Mouse (Mus musculus) gastrocnemius, postnatal 14 days (tissue): ENCODE measurements around the gene Sdk2. TPM values are rescaled to one million over a fixed set of nuclear protein-coding genes. Genes with fewer than 3 reads are reported as not detected.
A peak's percentile ranks its signal among the peaks of the same experiment; 100 is the strongest.

Experiments used
- DNase-seq: peaks from one replicate; pipeline ENCODE4 v3.0.0; 2021; ENCODE audit warnings: mixed read lengths
- intact Hi-C: fragments of 180-260 bp; cut with DNase I; formaldehyde crosslinking; loops from one replicate; pipeline ENCODE4 v1.15.1; 2025; ENCODE audit warnings: low total_unique reads
- total RNA-seq, 2 experiments: library from RNA; stranded (reverse); gene quantifications; 2 replicates each; pipeline ENCODE4 v1.2.3; 2021

Gene Sdk2
- total RNA-seq, 2 experiments from 2014 or later = 2.0 to 3.7 TPM

- intact Hi-C loops = no loop called here
Measured at GRCm38 (mm10) chr11:113950904-113951615, 115.8 kb downstream of the Sdk2 start.

GRCm38 (mm10) chr11:113948676-113949075 is 118.2 kb downstream of the Sdk2 start:
- intact Hi-C loops = no loop called here
- no peak for DNase-seq

More at GRCm38 (mm10) chr11:113950904-113951615, 115.8 kb downstream of the Sdk2 start:
- no peak for DNase-seq

GRCm38 (mm10) chr11:113942101-113942735 is 124.6 kb downstream of the Sdk2 start:
- intact Hi-C loops = no loop called here

GRCm38 (mm10) chr11:113933678-113934077 is 133.2 kb downstream of the Sdk2 start:
- DNase-seq = no peak
- intact Hi-C loops = no loop called here

More at GRCm38 (mm10) chr11:113942101-113942735, 124.6 kb downstream of the Sdk2 start:
- DNase-seq = no peak

DNA sequence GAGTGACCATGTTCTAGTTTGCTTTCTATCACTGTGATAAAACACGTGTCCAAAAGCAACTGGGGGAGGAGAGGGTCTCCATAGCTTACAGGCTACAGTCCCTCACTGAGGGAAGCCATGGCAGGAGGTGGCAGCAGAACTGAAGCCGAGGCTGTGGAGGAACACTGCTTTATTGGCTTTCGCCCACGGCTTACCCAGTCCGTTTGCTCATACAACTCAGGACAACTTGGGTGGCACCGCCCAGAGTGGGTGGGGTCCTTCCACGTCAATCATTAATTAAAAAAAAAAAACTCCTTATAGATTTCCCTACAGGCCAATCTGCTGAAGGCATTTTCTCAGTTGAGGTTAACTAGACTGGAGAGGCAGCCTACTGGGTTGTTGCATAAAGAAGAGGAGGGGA is 133.9 kb downstream of the Sdk2 start:
- no peak for DNase-seq
- intact Hi-C loops = no loop called here

- intact Hi-C loops = no loop called here
- DNase-seq = no peak
Measured at GRCm38 (mm10) chr11:113931701-113932100, 135.1 kb downstream of the Sdk2 start.

DNA sequence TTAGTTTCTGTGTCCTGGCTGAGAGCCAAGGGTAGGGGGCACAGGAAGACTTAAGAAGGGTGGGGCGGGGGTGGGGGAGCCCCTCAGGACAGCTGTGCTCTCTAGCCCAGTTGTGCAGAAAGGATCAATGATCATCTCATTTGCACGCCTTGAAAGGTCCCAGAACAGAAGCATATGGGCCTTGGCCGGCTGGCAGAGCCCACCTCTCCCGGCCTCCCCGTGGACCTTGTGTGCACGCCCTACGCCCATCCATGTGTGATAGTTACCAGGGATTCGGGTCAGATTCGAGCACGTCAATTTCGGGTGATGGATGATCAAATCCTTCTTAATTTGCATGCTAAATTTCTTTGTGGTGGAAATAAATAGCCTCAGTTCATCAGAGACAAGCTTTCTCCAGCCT is 136.7 kb downstream of the Sdk2 start:
- intact Hi-C loops = no loop called here

DNA sequence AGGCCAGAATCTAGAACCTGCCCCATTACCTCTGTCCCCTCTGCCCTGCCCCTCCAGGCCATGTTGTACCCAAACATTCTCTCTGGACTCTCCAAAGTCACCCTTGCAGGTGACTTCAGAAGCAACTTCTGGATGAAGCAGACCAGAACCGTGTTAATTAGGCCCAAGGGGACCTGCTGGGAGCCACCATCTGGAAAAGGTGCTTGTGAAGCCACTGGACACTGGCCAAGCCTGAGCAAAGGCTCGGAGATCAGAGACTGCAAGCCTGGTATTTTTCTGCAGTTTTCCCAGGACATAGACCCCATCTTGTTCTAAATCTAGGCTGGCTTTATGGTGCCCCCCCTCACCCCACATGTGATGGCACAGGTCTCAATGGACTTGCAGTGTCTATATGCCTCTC is 138.0 kb downstream of the Sdk2 start:
- DNase-seq = no peak
- intact Hi-C loops = no loop called here

More for the DNA sequence above, 136.7 kb downstream of the Sdk2 start:
- no peak for DNase-seq

GRCm38 (mm10) chr11:113928291-113928690 is 138.6 kb downstream of the Sdk2 start:
- no peak for DNase-seq
- intact Hi-C loops = no loop called here

DNA sequence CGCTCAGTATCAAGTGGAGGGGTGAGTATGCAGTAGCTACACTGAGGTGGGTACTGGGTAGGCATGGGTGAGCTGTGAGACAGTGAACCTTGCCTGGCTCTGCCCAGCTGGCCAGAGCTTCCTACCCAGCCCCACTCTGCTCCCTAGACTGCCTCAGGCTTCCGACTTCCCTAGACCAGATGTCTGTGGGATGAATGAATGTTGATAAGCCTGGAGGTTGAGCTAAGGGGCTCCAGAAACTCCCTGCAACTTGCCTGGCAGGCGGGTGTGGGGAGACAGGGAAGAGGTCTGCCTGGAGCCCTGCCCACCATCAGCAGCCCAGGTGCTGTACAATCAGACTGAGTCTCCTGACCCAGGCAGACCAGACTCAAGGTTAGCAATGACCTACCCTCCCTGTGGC is 139.0 kb downstream of the Sdk2 start:
- no peak for DNase-seq
- intact Hi-C loops = no loop called here

GRCm38 (mm10) chr11:113927231-113927630 is 139.6 kb downstream of the Sdk2 start:
- peak; percentile 53 for DNase-seq
- intact Hi-C loops = no loop called here

DNA sequence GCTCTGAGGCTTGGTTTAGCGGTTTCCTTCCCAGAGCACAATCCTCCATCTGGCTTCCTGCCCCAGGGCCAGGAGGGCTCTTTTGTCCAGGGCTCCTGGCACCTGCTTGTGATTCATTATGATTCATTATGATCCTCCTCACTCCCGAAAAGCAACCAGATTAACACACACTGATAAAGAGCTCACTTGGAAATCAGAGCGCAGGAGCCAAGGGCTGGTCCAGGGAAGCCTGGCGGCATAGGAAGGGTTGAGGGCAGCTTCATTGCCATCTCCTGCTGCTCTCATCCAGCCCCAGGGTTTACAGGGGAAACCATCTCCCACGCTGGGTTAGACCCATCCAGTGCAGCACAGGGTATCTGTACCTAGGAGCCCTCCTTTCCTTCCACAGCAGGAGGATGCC is 143.7 kb downstream of the Sdk2 start:
- no peak for DNase-seq
- intact Hi-C loops = no loop called here

GRCm38 (mm10) chr11:113903131-113903860 is 163.6 kb downstream of the Sdk2 start:
- intact Hi-C loops = no loop called here
- no peak for DNase-seq

GRCm38 (mm10) chr11:113901906-113902305 is 164.9 kb downstream of the Sdk2 start:
- no peak for DNase-seq
- intact Hi-C loops = no loop called here

- intact Hi-C loops = no loop called here
- DNase-seq = no peak
Measured at GRCm38 (mm10) chr11:113898671-113899070, 168.2 kb downstream of the Sdk2 start.

DNA sequence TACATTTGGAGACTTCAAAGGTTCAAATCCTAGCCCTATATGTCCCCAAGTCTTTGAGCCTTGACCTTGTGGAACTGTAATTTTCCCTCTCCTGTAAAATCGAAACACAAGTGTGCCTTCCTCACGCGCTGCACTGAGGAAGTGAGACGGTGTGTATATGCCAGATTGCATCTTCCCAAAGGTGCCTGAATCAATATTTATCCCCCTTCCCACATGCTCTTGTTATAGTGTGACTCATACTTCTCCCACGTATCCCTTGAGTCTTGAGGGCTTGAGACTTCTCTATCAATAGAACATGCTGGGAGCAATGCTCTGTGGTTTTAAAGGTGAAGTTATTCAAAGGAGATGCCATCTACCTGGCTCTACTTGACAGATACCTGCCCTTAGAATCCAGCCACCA is 170.8 kb downstream of the Sdk2 start:
- intact Hi-C loops = no loop called here
- no peak for DNase-seq

DNA sequence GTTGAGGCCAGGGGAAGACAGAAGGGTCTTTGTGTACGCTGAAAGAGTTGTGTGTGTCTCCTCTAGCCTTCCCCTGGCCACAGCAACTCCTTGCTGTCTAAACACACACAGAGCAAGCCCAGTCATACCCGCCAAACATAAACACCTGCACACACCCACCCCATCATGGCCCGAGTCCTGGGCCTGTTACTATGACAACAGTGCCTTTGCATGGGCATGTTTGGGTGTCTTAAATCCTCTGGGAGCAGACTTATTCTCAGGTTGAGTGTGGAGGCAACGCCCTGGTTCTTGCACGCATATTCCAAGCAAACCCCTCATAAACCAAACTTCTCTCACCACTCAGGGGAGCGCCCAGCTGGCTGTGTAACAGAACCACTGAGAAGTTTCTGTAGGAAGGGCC is 173.9 kb downstream of the Sdk2 start:
- intact Hi-C loops = no loop called here

DNA sequence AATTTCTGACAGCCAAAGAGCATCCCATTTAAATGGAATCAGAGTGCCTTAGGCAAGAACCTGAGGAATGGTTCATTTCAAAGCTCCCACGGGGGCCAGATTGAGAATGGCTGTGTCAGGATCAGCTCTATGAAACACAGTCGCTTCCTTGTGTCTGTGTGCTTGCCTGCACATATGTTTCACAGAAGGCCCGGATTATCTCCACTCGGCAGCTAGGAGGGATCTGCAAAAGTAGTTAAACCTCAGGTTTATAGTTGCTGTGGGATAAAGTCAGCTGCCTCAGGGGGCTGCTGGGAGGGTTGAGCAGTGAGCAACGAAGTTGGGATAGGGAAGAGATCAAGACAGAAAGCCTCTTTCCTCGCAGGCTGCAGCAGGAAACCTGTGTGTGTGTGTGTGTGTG is 174.8 kb downstream of the Sdk2 start:
- DNase-seq = no peak
- intact Hi-C loops = no loop called here

More for the DNA sequence above, 173.9 kb downstream of the Sdk2 start:
- no peak for DNase-seq

DNA sequence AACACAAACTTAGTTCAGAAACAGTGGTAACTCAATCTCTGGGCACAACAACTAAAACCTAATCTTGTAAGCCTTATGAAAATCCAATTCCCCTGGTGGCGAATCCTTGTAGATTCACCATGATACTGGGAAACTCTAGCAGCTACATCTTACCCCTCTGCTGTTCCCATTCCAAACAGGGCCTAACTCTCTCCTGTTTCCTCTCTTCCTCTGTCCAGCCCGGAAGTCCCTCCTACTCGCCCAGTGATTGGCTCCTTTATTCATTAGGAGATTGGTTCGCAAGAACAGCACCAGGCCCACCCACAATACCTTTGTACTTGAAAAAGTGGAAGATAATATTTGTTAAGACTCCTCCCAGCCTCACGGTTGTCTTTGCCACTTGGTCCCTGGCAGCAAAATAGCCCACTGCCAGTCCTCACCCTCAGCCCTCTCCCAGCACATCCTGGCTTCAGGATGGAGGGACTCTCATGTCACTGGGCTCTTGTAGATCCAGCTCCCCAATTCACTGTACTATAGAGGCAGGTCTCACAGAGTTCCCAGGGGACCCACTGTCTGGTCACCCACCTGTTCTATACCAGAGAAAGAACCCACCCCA is 178.6 kb downstream of the Sdk2 start:
- intact Hi-C loops = no loop called here

DNA sequence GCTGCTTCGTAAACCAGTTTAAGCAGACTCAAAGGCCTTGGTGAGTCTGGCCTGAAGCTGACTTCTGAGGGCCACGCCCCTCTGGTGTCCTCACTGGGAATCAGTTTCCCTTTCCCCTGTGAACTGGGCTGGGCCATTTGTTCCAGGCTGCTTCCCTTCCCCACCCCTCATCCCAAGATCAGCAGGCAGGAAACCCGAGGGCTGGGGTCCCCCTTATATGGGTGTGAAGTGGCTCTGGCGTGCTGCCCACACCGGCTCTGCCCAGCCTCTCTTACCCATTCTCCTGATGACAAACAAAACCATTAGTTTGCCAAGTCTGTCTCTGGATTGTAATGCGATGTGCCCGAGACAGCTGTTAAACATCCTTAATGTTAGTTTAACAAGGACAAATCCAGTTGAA is 180.5 kb downstream of the Sdk2 start:
- intact Hi-C loops = no loop called here
- no peak for DNase-seq

More for the DNA sequence above, 178.6 kb downstream of the Sdk2 start:
- DNase-seq = no peak
